Mouse (Mus musculus) liver, adult 2 months (tissue): Measurements from ENCODE around the gene Gnpat. TPM values are rescaled to one million over a fixed set of nuclear protein-coding genes. Genes with fewer than 3 reads are reported as not detected.

Experiments used
- DNase-seq: peaks from one replicate; pipeline ENCODE4 v3.0.0-alpha.2; 2011; ENCODE audit warnings: low read depth, low spot score; ENCODE audit errors: extremely low read depth
- H3K27ac ChIP-seq: fragments of 200-500 bp; replicated peaks from 2 replicates; pipeline ENCODE4 v1.5.1; 2012; ENCODE audit warnings: low read depth, mild to moderate bottlenecking, control low read depth, inconsistent platforms, low read length; ENCODE audit not compliant: insufficient read depth
- H3K27me3 ChIP-seq: fragments of 200-500 bp; 2 replicates; pipeline ENCODE4 v1.6.1; 2012; ENCODE audit warnings: mild to moderate bottlenecking, moderate library complexity, low read length, inconsistent platforms; ENCODE audit not compliant: control insufficient read depth, insufficient read depth
- H3K36me3 ChIP-seq: fragments of 200-500 bp; 2 replicates; pipeline ENCODE4 v1.6.1; 2012; ENCODE audit warnings: low read length, inconsistent platforms; ENCODE audit not compliant: control insufficient read depth, insufficient read depth
- H3K4me1 ChIP-seq: fragments of 200-500 bp; 2 replicates; pipeline ENCODE4 v1.6.1; 2011; ENCODE audit warnings: low read length; ENCODE audit not compliant: control insufficient read depth, insufficient read depth
- H3K4me3 ChIP-seq: fragments of 200-500 bp; 2 replicates; pipeline ENCODE4 v1.5.1; 2011; ENCODE audit warnings: low read depth, mild to moderate bottlenecking, control low read depth, low read length, moderate library complexity; ENCODE audit not compliant: insufficient read depth
- H3K79me2 ChIP-seq: fragments of 200-500 bp; 2 replicates; pipeline ENCODE4 v1.6.1; 2012; ENCODE audit warnings: inconsistent platforms, mild to moderate bottlenecking, low read length, moderate library complexity; ENCODE audit not compliant: control insufficient read depth, insufficient read depth
- H3K9ac ChIP-seq: fragments of 200-500 bp; 2 replicates; pipeline ENCODE4 v1.6.1; 2012; ENCODE audit warnings: low read depth, mild to moderate bottlenecking, control low read depth, inconsistent platforms, low read length
- CTCF ChIP-seq: fragments of 200-500 bp; IDR thresholded peaks from 2 replicates; pipeline ENCODE4 v1.5.1; 2011; ENCODE audit warnings: low read depth, low read length, control low read depth
- POLR2A ChIP-seq: fragments of 200-500 bp; IDR thresholded peaks from 2 replicates; pipeline ENCODE4 v1.6.1; 2011; ENCODE audit warnings: low read length, control low read depth; ENCODE audit not compliant: insufficient read depth; ENCODE audit errors: extremely low read depth
- WGBS: fragments of 180-500 bp; shearing (Covaris S2); methylation state at CpG from one replicate; pipeline ENCODE4 v1.1.7; 2018; 5-methylcytosine and 5-hydroxymethylcytosine counted together
- polyA plus RNA-seq: library from polyadenylated mRNA; depleted of rRNA; stranded (reverse); fragments of >200 nt; gene quantifications from 2 replicates; pipeline ENCODE4 v1.2.3, GENCODE M21; 2012; rRNA removed
- total RNA-seq: library from RNA; depleted of rRNA; stranded (reverse); fragments of >200 nt; gene quantifications from 2 replicates; pipeline ENCODE4 v1.2.3, GENCODE M21; 2014; rRNA removed

Gnpat gene
- total and polyA plus RNA-seq, 2 experiments: 25.0 to 28.7 TPM

DNA sequence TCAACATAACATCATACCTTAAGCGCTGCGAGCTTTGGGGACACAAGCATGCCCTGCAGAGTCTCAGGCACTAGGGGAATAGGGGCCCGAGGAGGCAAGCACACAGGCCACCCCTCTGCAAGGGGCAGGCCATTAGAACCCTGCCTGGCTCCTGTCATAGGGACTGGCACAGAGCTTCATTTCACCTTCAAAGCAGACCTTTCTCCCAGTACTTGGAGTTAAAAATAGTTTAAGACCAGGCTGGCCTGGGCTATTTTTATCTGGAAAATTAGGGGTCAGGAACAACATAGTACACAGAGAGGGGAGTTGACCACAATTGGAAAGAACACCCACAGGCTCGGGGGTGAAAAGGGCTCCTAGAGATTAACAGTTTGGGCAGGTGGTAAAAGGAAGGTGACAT is 74.5 kb downstream of the Gnpat start:
- H3K4me1 ChIP-seq: no peaks in the 10 kb centered on the region; the same call in 1 of the 2 replicates
- H3K36me3 ChIP-seq: no peaks in the 10 kb centered on the region
- DNase-seq: no peak
- H3K79me2 ChIP-seq: peaks cover 44% of the 10 kb centered on the region
- no peak overlapping the region for H3K9ac ChIP-seq
- H3K27me3 ChIP-seq: no peaks in the 10 kb centered on the region
- TF ChIP-seq POLR2A: no peak
- no peak for TF ChIP-seq CTCF
- H3K27ac ChIP-seq: no peak overlapping the region
- no peak overlapping the region for H3K4me3 ChIP-seq
- 96% methylated on average over 4 of the region's 4 CpGs for WGBS

Other genes with a start within 250 kb of the Gnpat start
- gene 2310022B05Rik, start 199.7 kb upstream of the Gnpat start, total RNA-seq: 3.0 and 4.2 TPM in 2 replicates
- 11.8 and 12.0 TPM in 2 replicates for gene 2310022B05Rik, start 199.7 kb upstream of the Gnpat start, polyA plus RNA-seq
- 24.8 and 26.3 TPM in 2 replicates for gene Ttc13, start 141.1 kb upstream of the Gnpat start, total RNA-seq
- gene Ttc13, start 141.1 kb upstream of the Gnpat start, polyA plus RNA-seq: 11.8 and 12.3 TPM in 2 replicates
- gene Arv1, start 140.9 kb upstream of the Gnpat start, total RNA-seq: 1.7 and 2.6 TPM in 2 replicates
- 4.2 and 6.8 TPM in 2 replicates for gene Arv1, start 140.9 kb upstream of the Gnpat start, polyA plus RNA-seq
- gene Fam89a, start 111.2 kb upstream of the Gnpat start, total RNA-seq: 2.8 and 5.4 TPM in 2 replicates
- gene Fam89a, start 111.2 kb upstream of the Gnpat start, polyA plus RNA-seq: 17.4 and 40.4 TPM in 2 replicates
- not detected in 2 replicates for gene Trim67, start 69.9 kb upstream of the Gnpat start, total RNA-seq
- not detected in 2 replicates for gene Trim67, start 69.9 kb upstream of the Gnpat start, polyA plus RNA-seq
- 17.7 and 18.7 TPM in 2 replicates for gene 2810004N23Rik, start 87 bp downstream of the Gnpat start, total RNA-seq
- 11.5 and 13.1 TPM in 2 replicates for gene 2810004N23Rik, start 87 bp downstream of the Gnpat start, polyA plus RNA-seq
- 7.0 and 8.3 TPM in 2 replicates for gene Exoc8, start 34.7 kb downstream of the Gnpat start, total RNA-seq
- gene Exoc8, start 34.7 kb downstream of the Gnpat start, polyA plus RNA-seq: 4.3 and 4.7 TPM in 2 replicates
- 5.4 and 6.3 TPM in 2 replicates for gene Sprtn, start 34.9 kb downstream of the Gnpat start, total RNA-seq
- 4.4 and 4.8 TPM in 2 replicates for gene Sprtn, start 34.9 kb downstream of the Gnpat start, polyA plus RNA-seq
- gene Egln1, start 86.3 kb downstream of the Gnpat start, total RNA-seq: 11.2 and 13.8 TPM in 2 replicates
- gene Egln1, start 86.3 kb downstream of the Gnpat start, polyA plus RNA-seq: 12.1 and 17.0 TPM in 2 replicates
- 21.6 and 23.0 TPM in 2 replicates for gene Tsnax, start 150.0 kb downstream of the Gnpat start, total RNA-seq
- 17.1 and 17.9 TPM in 2 replicates for gene Tsnax, start 150.0 kb downstream of the Gnpat start, polyA plus RNA-seq
- 0.34 and 0.37 TPM in 2 replicates for gene Disc1, start 191.2 kb downstream of the Gnpat start, total RNA-seq
- 0.14 and 0.16 TPM in 2 replicates for gene Disc1, start 191.2 kb downstream of the Gnpat start, polyA plus RNA-seq